In the genomic region with DNA sequence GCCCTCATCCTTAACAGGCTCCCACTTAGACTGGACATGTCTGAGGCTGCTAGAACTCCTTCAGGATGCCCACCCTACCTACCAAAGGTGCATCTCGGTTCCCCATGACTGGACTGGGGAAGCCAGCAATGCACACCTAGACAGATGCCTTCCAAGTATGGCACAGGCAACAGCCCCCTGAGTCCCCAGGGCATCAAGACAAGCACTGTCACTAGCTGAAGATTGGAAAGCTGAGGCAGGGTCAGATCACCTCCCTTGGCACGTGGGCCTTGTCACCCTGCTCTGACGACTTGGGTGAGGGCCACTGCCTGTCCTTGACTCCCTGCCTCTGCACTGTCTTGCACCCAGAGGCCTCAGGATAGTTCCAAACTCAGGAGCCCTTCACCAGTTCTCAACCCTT, we compare ENCODE assay signal across 19 mouse cellular contexts. TPM values are rescaled to one million over a fixed set of nuclear protein-coding genes. Genes with fewer than 3 reads are reported as not detected.
A peak's percentile ranks its signal among the peaks of the same experiment; 100 is the strongest.
DNase-seq lines count a peak whose midpoint lies in the region; ATAC-seq and TF ChIP-seq lines count a peak whose summit lies in the region.
"Had no signal": no experiment of that assay in that cellular context is flagged by ENCODE, and none has a peak within 500 bp of the region (broad histone marks: within the 10 kb centered on the region; RNA-seq: fewer than 3 reads in every experiment).

No protein-coding gene starts in this region.

- H3K9me3 ChIP-seq in hindbrain, embryonic 10.5 days = no peaks in the 10 kb centered on the region
- H3K9me3 ChIP-seq in hindbrain, embryonic 12.5 days (replicated peaks) = no peaks in the 10 kb centered on the region
- H3K9me3 ChIP-seq in limb, embryonic 12.5 days = no peaks in the 10 kb centered on the region
- no peaks in the 10 kb centered on the region for H3K9me3 ChIP-seq in limb, embryonic 10.5 days (replicated peaks)
- H3K9me3 ChIP-seq in stomach, postnatal 0 days (ENCODE audit: control insufficient read depth, low read length) = no peaks in the 10 kb centered on the region
- H3K9me3 ChIP-seq: embryonic facial prominence, embryonic 10.5 days; embryonic facial prominence, embryonic 12.5 days; forebrain, embryonic 13.5 days; forebrain, embryonic 15.5 days had no signal

- no peak for TF ChIP-seq CTCF in stomach, postnatal 0 days (IDR thresholded peaks at IDR 0.05; ENCODE audit: low read depth)

- H3K27ac ChIP-seq in hindbrain, embryonic 10.5 days = 0 out of 2 replicates have a peak overlapping the region, but pooled peaks have one; percentile 6
- H3K27ac ChIP-seq in hindbrain, embryonic 12.5 days = no peak overlapping the region
- H3K27ac ChIP-seq in limb, embryonic 12.5 days = no peak overlapping the region
- no peak overlapping the region for H3K27ac ChIP-seq in limb, embryonic 10.5 days
- H3K27ac ChIP-seq in stomach, postnatal 0 days (replicated peaks) = 0 out of 2 replicates have a peak overlapping the region, but pooled peaks have one; percentile 24
- H3K27ac ChIP-seq: embryonic facial prominence, embryonic 10.5 days; embryonic facial prominence, embryonic 12.5 days; forebrain, embryonic 13.5 days; forebrain, embryonic 15.5 days had no signal

- no peaks in the 10 kb centered on the region for H3K27me3 ChIP-seq in hindbrain, embryonic 10.5 days (ENCODE audit: insufficient read depth, poor library complexity, severe bottlenecking)
- H3K27me3 ChIP-seq in hindbrain, embryonic 12.5 days = no peaks in the 10 kb centered on the region
- no peaks in the 10 kb centered on the region for H3K27me3 ChIP-seq in limb, embryonic 12.5 days
- H3K27me3 ChIP-seq in limb, embryonic 10.5 days (ENCODE audit: low read depth, poor library complexity, severe bottlenecking) = no peaks in the 10 kb centered on the region
- H3K27me3 ChIP-seq in stomach, postnatal 0 days (ENCODE audit: control insufficient read depth, insufficient read depth, low read length) = no peaks in the 10 kb centered on the region
- H3K27me3 ChIP-seq: embryonic facial prominence, embryonic 12.5 days; forebrain, embryonic 13.5 days; forebrain, embryonic 15.5 days had no signal

- no peak overlapping the region for H3K9ac ChIP-seq in hindbrain, embryonic 12.5 days
- peak overlapping the region; percentile 12; the same call in 1 of the 2 replicates for H3K9ac ChIP-seq in limb, embryonic 12.5 days (replicated peaks)
- no peak overlapping the region for H3K9ac ChIP-seq in stomach, postnatal 0 days (ENCODE audit: low read length)
- H3K9ac ChIP-seq: embryonic facial prominence, embryonic 12.5 days; forebrain, embryonic 13.5 days; forebrain, embryonic 15.5 days had no signal

- 87% methylated on average over 3 of the region's 3 CpGs for WGBS in hindbrain, embryonic 10.5 days
- 83% methylated on average over 3 of the region's 3 CpGs for WGBS in hindbrain, embryonic 12.5 days
- 80% methylated on average over 3 of the region's 3 CpGs for WGBS in limb, embryonic 12.5 days
- 87% methylated on average over 3 of the region's 3 CpGs for WGBS in limb, embryonic 10.5 days
- 69% methylated on average over 3 of the region's 3 CpGs for WGBS in stomach, postnatal 0 days

- no peak for ATAC-seq in hindbrain, embryonic 12.5 days (ENCODE audit: low FRiP score)
- no peak for ATAC-seq in limb, embryonic 12.5 days (ENCODE audit: insufficient number of reproducible peaks, insufficient read depth, low FRiP score, low TSS enrichment, low read depth)
- no peak for ATAC-seq in stomach, postnatal 0 days (ENCODE audit: low FRiP score, low TSS enrichment)
- ATAC-seq: forebrain, embryonic 13.5 days; forebrain, embryonic 15.5 days had no signal

- TF ChIP-seq EP300 in stomach, postnatal 0 days (optimal IDR thresholded peaks at IDR 0.05) = no peak

- H3K4me1 ChIP-seq in hindbrain, embryonic 10.5 days (replicated peaks) = 0 out of 2 replicates have a peak, but pooled peaks cover 8% of the 10 kb centered on the region
- no peaks in the 10 kb centered on the region for H3K4me1 ChIP-seq in hindbrain, embryonic 12.5 days
- no peaks in the 10 kb centered on the region for H3K4me1 ChIP-seq in limb, embryonic 12.5 days (replicated peaks)
- H3K4me1 ChIP-seq in limb, embryonic 10.5 days = 0 out of 2 replicates have a peak, but pooled peaks cover 11% of the 10 kb centered on the region
- no peaks in the 10 kb centered on the region for H3K4me1 ChIP-seq in stomach, postnatal 0 days (replicated peaks; ENCODE audit: control insufficient read depth, insufficient read depth)
- H3K4me1 ChIP-seq: embryonic facial prominence, embryonic 12.5 days; forebrain, embryonic 13.5 days; forebrain, embryonic 15.5 days had no signal

- H3K36me3 ChIP-seq in hindbrain, embryonic 10.5 days = peaks cover 36% of the 10 kb centered on the region
- H3K36me3 ChIP-seq in hindbrain, embryonic 12.5 days = peaks cover 18% of the 10 kb centered on the region; the same call in 1 of the 2 replicates
- peaks cover 12% of the 10 kb centered on the region; the same call in 1 of the 2 replicates for H3K36me3 ChIP-seq in limb, embryonic 12.5 days
- H3K36me3 ChIP-seq in limb, embryonic 10.5 days = peaks cover 29% of the 10 kb centered on the region
- H3K36me3 ChIP-seq in stomach, postnatal 0 days (ENCODE audit: control insufficient read depth, insufficient read depth, low read length) = no peaks in the 10 kb centered on the region; the same call in 1 of the 2 replicates
- H3K36me3 ChIP-seq: forebrain, embryonic 15.5 days had no signal

- no peak overlapping the region for H3K4me2 ChIP-seq in hindbrain, embryonic 12.5 days (replicated peaks)
- H3K4me2 ChIP-seq in limb, embryonic 12.5 days = no peak overlapping the region
- no peak overlapping the region for H3K4me2 ChIP-seq in stomach, postnatal 0 days (replicated peaks; ENCODE audit: low read depth)
- H3K4me2 ChIP-seq: embryonic facial prominence, embryonic 12.5 days; forebrain, embryonic 13.5 days; forebrain, embryonic 15.5 days had no signal

- no peak for DNase-seq in hindbrain, embryonic 10.5 days (ENCODE audit: low spot score)
- no peak for DNase-seq in limb, embryonic 10.5 days (ENCODE audit: low spot score)
- no peak for DNase-seq in stomach, postnatal 0 days (ENCODE audit: low spot score)
- DNase-seq in cerebellum, postnatal 25 days = no peak
- DNase-seq: adrenal gland, adult 2 months; adrenal gland, postnatal 10 days; adrenal gland, postnatal 25 days; cerebellum, adult 11 months; cerebellum, adult 18-20 months; cerebellum, adult 8-10 months; cerebellum, adult 9-11 months had no signal

- H3K4me3 ChIP-seq in hindbrain, embryonic 10.5 days = no peak overlapping the region
- H3K4me3 ChIP-seq in hindbrain, embryonic 12.5 days = no peak overlapping the region
- H3K4me3 ChIP-seq in limb, embryonic 12.5 days (replicated peaks) = no peak overlapping the region
- no peak overlapping the region for H3K4me3 ChIP-seq in limb, embryonic 10.5 days
- no peak overlapping the region for H3K4me3 ChIP-seq in stomach, postnatal 0 days (ENCODE audit: low read depth, low read length)
- H3K4me3 ChIP-seq: embryonic facial prominence, embryonic 10.5 days; embryonic facial prominence, embryonic 12.5 days; forebrain, embryonic 13.5 days; forebrain, embryonic 15.5 days had no signal

RNA-seq across cellular contexts. Expression of a gene that starts 3.0 kb away (rescaled TPM):
- 1.7 and 2.0 TPM in 2 replicates for polyA plus RNA-seq in hindbrain, embryonic 10.5 days (2016; fragmentation: Nextera tagmentation; extraction: Ambion mirVana)
- polyA plus RNA-seq in hindbrain, embryonic 12.5 days (2016; fragmentation: Nextera tagmentation; extraction: Ambion mirVana) = 0.92 and 4.1 TPM in 2 replicates
- 8.6 and 10.0 TPM in 2 replicates for polyA plus RNA-seq in limb, embryonic 12.5 days (2016; fragmentation: Nextera tagmentation; extraction: Ambion mirVana)
- 2.6 and 3.1 TPM in 2 replicates for polyA plus RNA-seq in limb, embryonic 10.5 days (2016; fragmentation: Nextera tagmentation; extraction: Ambion mirVana)
- polyA plus RNA-seq in stomach, postnatal 0 days (2015; fragmentation: Nextera tagmentation; extraction: Ambion mirVana) = 4.1 and 4.9 TPM in 2 replicates

RNA-seq across cellular contexts. Expression of a gene that starts 33.8 kb away (rescaled TPM):
- polyA plus RNA-seq in hindbrain, embryonic 10.5 days (2016; fragmentation: Nextera tagmentation; extraction: Ambion mirVana) = 0.14 and 0.26 TPM in 2 replicates
- 0.36 and 0.66 TPM in 2 replicates for polyA plus RNA-seq in hindbrain, embryonic 12.5 days (2016; fragmentation: Nextera tagmentation; extraction: Ambion mirVana)
- polyA plus RNA-seq in limb, embryonic 12.5 days (2016; fragmentation: Nextera tagmentation; extraction: Ambion mirVana) = 0.30 and 0.42 TPM in 2 replicates
- polyA plus RNA-seq in limb, embryonic 10.5 days (2016; fragmentation: Nextera tagmentation; extraction: Ambion mirVana) = 0.16 TPM in 1 of 2 replicates, not detected in the other
- 0.10 and 0.12 TPM in 2 replicates for polyA plus RNA-seq in stomach, postnatal 0 days (2015; fragmentation: Nextera tagmentation; extraction: Ambion mirVana)
- polyA plus RNA-seq: cortical plate, adult 2 months; forebrain, embryonic 11.5 days had no signal

RNA-seq across cellular contexts. Expression of a gene that starts 39.8 kb away (rescaled TPM):
- 24.2 and 25.3 TPM in 2 replicates for polyA plus RNA-seq in hindbrain, embryonic 10.5 days (2016; fragmentation: Nextera tagmentation; extraction: Ambion mirVana)
- 36.5 and 38.9 TPM in 2 replicates for polyA plus RNA-seq in hindbrain, embryonic 12.5 days (2016; fragmentation: Nextera tagmentation; extraction: Ambion mirVana)
- 11.0 and 11.9 TPM in 2 replicates for polyA plus RNA-seq in limb, embryonic 12.5 days (2016; fragmentation: Nextera tagmentation; extraction: Ambion mirVana)
- 17.0 and 18.2 TPM in 2 replicates for polyA plus RNA-seq in limb, embryonic 10.5 days (2016; fragmentation: Nextera tagmentation; extraction: Ambion mirVana)
- polyA plus RNA-seq in stomach, postnatal 0 days (2015; fragmentation: Nextera tagmentation; extraction: Ambion mirVana) = 8.8 and 9.4 TPM in 2 replicates

RNA-seq across cellular contexts. Expression of a gene that starts 58.0 kb away (rescaled TPM):
- 0.97 and 1.1 TPM in 2 replicates for polyA plus RNA-seq in hindbrain, embryonic 10.5 days (2016; fragmentation: Nextera tagmentation; extraction: Ambion mirVana)
- polyA plus RNA-seq in hindbrain, embryonic 12.5 days (2016; fragmentation: Nextera tagmentation; extraction: Ambion mirVana) = 1.4 and 1.5 TPM in 2 replicates
- polyA plus RNA-seq in limb, embryonic 12.5 days (2016; fragmentation: Nextera tagmentation; extraction: Ambion mirVana) = 1.5 and 2.0 TPM in 2 replicates
- polyA plus RNA-seq in limb, embryonic 10.5 days (2016; fragmentation: Nextera tagmentation; extraction: Ambion mirVana) = 1.2 and 1.5 TPM in 2 replicates
- polyA plus RNA-seq in stomach, postnatal 0 days (2015; fragmentation: Nextera tagmentation; extraction: Ambion mirVana) = 11.4 and 11.9 TPM in 2 replicates

RNA-seq across cellular contexts. Expression of a gene that starts 59.2 kb away (rescaled TPM):
- polyA plus RNA-seq in hindbrain, embryonic 10.5 days (2016; fragmentation: Nextera tagmentation; extraction: Ambion mirVana) = 0.14 and 0.21 TPM in 2 replicates
- polyA plus RNA-seq in hindbrain, embryonic 12.5 days (2016; fragmentation: Nextera tagmentation; extraction: Ambion mirVana) = 1.0 TPM in 2 replicates
- 0.68 and 0.76 TPM in 2 replicates for polyA plus RNA-seq in limb, embryonic 12.5 days (2016; fragmentation: Nextera tagmentation; extraction: Ambion mirVana)
- polyA plus RNA-seq in limb, embryonic 10.5 days (2016; fragmentation: Nextera tagmentation; extraction: Ambion mirVana) = 0.11 and 0.48 TPM in 2 replicates
- 0.23 and 0.27 TPM in 2 replicates for polyA plus RNA-seq in stomach, postnatal 0 days (2015; fragmentation: Nextera tagmentation; extraction: Ambion mirVana)
- polyA plus RNA-seq: adrenal gland, adult 2 months had no signal

Comparison
In these comparisons a context has a peak if more than half of its experiments do, and no peak if none do; other contexts are left out.
1. H3K27ac ChIP-seq: peak in hindbrain, embryonic 10.5 days (single experiment) and stomach, postnatal 0 days (single experiment); none in hindbrain, embryonic 12.5 days (single experiment), limb, embryonic 12.5 days (single experiment) and limb, embryonic 10.5 days (single experiment).